Mouse (Mus musculus) cerebellum, adult 2 months (tissue): ENCODE measurements around the gene Sp2.
A peak's percentile ranks its signal among the peaks of the same experiment; 100 is the strongest.

Experiments
- CTCF ChIP-seq: fragments of 200-500 bp; IDR thresholded peaks from 2 replicates; pipeline ENCODE4 v1.5.1; 2011; ENCODE audit warnings: low read depth, mild to moderate bottlenecking, control low read depth, low read length, moderate library complexity, borderline replicate concordance; ENCODE audit not compliant: insufficient read depth
- POLR2A ChIP-seq: fragments of 200-500 bp; IDR thresholded peaks from 2 replicates; pipeline ENCODE4 v1.6.1; 2011; ENCODE audit warnings: low read length, control low read depth, borderline replicate concordance; ENCODE audit not compliant: insufficient read depth

GRCm38 (mm10) chr11:96956009-96956724 lies 26.6 kb downstream of the Sp2 start:
- TF ChIP-seq POLR2A (no peak), CTCF (peak; percentile 50; the same call in 1 of the 2 replicates)
